Mouse (Mus musculus) left cerebral cortex, adult 2 months (tissue): ENCODE results near the gene Esf1. TPM values are rescaled to one million over a fixed set of nuclear protein-coding genes. Genes with fewer than 3 reads are reported as not detected.
"Not testable (repeated sequence)": the region's sequence is repeated elsewhere in the genome, so short reads cannot be mapped to it uniquely, and the experiment has no call there.

ENCODE experiments used
- DNase-seq, 2 experiments: peaks; one replicate each; pipeline ENCODE4 v3.0.0; 2021 to 2022; ENCODE audit warnings: low spot score in 2 of 2, mixed read lengths in 1 of 2; ENCODE audit errors: extremely low spot score in 1 of 2
- H3K27ac ChIP-seq: fragments of 200-600 bp; 2 replicates; pipeline ENCODE4 v1.8.1; 2022
- H3K4me3 ChIP-seq: fragments of 200-600 bp; 2 replicates; pipeline ENCODE4 v1.8.1; 2022
- CTCF ChIP-seq: fragments of 200-600 bp; IDR thresholded peaks from 2 replicates; pipeline ENCODE4 v1.8.1; 2022; ENCODE audit warnings: antibody characterized with exemption, mild to moderate bottlenecking, moderate library complexity
- intact Hi-C: fragments of 180-260 bp; cut with DNase I; formaldehyde crosslinking; loops from one replicate; pipeline ENCODE4 v1.15.1; 2025
- total RNA-seq, 2 experiments: library from RNA; stranded (reverse); gene quantifications; 2 replicates each; pipeline ENCODE4 v1.2.3; 2021

The Esf1 gene
- total RNA-seq, 2 experiments from 2014 or later = 19.1 to 22.2 TPM

GRCm38 (mm10) chr2:140084245-140084644 lies 86.1 kb downstream of the Esf1 start:
- H3K27ac ChIP-seq = no peak overlapping the region
- no peak overlapping the region for H3K4me3 ChIP-seq
- intact Hi-C loops = no loop called here
- no peak for DNase-seq
- no peak for TF ChIP-seq CTCF

DNA sequence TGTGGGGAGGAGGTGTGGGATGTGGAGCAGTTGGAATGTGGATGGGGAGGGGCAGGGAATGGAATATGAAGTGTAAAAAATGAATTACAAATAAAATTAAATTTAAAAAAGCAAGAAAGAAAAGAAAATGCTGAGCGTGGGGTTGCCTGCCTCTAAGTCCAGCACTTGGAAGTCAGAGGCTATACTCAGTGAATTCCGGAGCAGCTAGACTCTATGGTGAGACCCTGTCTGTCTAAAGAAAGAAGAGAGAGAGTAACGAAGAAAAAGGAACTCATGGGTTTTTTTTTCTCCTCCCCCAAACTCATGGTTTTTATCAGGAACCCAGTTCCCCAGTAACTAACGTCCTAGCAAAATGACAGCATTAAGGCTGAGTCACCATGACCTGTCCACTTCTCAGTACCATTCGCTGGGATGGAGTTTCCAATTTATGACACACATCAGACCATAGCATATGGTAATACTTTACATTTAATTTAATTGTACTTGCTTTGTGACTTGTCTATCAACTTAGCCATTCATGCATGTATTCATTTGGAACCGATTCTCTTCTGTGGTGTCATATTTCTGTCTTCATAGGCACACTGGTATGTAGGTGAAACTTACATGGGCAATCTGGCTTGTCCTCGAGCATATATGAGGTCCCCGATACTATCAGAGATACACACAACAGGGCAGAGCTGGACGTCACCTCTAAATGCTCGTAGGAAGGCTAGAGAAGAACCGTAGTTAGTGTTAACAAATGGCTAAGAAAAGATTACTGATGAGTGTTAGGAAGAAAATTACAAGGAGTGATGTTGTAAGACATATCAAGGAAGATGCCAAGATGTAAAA lies 89.4 kb downstream of the Esf1 start:
- TF ChIP-seq CTCF = no peak
- Histone ChIP-seq H3K27ac (no peak overlapping the region), H3K4me3 (no peak overlapping the region)
- intact Hi-C loops = no loop called here
- no peak for DNase-seq

- DNase-seq, intact Hi-C loops, H3K4me3 ChIP-seq, H3K27ac ChIP-seq: not testable (repeated sequence)
Observed at GRCm38 (mm10) chr2:140079284-140079683, 91.1 kb downstream of the Esf1 start.

GRCm38 (mm10) chr2:140078600-140079280 lies 91.6 kb downstream of the Esf1 start:
- H3K4me3 ChIP-seq = no peak overlapping the region
- TF ChIP-seq CTCF = no peak
- H3K27ac ChIP-seq = no peak overlapping the region
- intact Hi-C loops = no loop called here
- no peak for DNase-seq

DNA sequence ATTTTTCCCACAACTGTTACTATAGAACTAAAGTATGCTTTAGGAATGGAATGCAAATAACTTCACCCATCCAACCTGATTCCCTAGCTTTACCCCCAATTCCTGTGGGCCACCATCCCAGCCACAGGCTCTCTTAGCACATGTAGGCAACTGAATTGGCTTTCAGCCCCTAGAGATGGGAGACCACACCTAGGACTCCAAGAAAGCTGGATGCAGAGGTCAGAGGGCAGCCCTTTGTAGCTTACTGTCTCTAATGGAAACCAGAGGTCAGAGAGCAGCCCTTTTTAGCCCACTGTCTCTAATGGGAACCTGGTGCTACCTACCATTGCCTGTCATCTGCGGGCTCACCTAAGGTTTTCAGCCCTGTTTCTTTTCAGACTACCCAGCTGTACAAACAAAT lies 92.9 kb downstream of the Esf1 start:
- DNase-seq = no peak
- no peak for TF ChIP-seq CTCF
- Histone ChIP-seq H3K4me3 (no peak overlapping the region), H3K27ac (no peak overlapping the region)
- intact Hi-C loops = no loop called here

GRCm38 (mm10) chr2:140075150-140075549 lies 95.2 kb downstream of the Esf1 start:
- no peak overlapping the region for H3K27ac ChIP-seq
- no peak for TF ChIP-seq CTCF
- intact Hi-C loops = no loop called here

More at GRCm38 (mm10) chr2:140075150-140075549, 95.2 kb downstream of the Esf1 start:
- no peak for DNase-seq
- H3K4me3 ChIP-seq = no peak overlapping the region

Other genes starting within 250 kb of the Esf1 start
- 10 to 100 TPM; 35.8 to 41.4 TPM for gene Tasp1, start 103.8 kb downstream of the Esf1 start, total RNA-seq
- gene Gm17374, start 18.5 kb downstream of the Esf1 start, total RNA-seq = not detected
- 10 to 100 TPM; 50.5 to 51.3 TPM for gene Ndufaf5, start 85 bp upstream of the Esf1 start, total RNA-seq
- not detected for gene Sel1l2, start 219.1 kb upstream of the Esf1 start, total RNA-seq
- 10 to 100 TPM; 53.5 to 56.4 TPM for gene Macrod2, start 224.7 kb upstream of the Esf1 start, total RNA-seq